Mouse (Mus musculus): ENCODE data around the gene Ubap2. TPM values are rescaled to one million over a fixed set of nuclear protein-coding genes. Genes with fewer than 3 reads are reported as not detected.

Ubap2 gene
- polyA plus RNA-seq (2014; fragmentation: Illumina TruSeq; extraction: RNeasy Lipid Tissue Mini Kit (QIAGEN cat#74804); ENCODE audit: low read depth, low replicate concordance) = 41.5 TPM

DNA sequence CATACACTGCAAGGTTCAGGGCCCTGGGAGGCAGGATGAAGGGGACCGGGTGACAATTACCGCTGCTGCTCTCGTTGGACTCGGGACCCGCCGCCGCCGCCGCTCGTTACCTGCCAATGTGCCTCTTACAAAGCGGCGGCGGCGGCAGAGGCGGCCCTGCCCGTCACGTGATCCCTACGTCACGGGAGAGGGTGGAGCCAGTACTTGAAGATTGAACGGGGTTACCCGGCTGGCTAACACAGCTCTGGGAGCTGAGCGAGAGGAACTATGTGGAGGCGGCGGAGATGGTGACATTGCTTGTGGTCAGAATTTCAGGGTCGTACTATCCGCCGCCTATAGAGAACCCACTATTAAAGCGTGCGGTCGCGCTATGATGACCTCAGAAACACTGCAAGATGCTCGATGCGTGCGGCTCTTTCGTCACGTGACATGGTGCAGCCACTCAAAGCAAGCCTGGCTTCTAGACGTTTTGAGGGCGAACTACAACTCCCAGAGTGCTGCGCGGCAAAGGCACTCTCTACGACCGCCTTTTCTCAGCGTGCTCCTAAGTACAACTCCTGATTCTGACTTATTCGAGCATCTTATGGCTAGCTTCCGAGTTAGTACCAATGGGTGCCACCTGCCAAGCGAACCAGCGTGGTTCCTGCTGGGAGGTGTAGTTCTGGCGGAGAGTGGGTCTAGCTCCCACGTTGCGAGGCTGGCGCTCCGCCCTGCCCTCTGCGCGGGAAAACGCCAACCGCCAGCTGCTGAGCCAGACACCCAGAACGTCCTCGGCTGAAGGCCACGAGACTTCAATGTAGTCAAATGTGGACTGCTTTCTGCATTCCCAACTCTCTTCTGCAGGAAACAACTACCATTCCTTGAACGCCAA is at the start of gene Ubap2:
TSS of gene Ubap2 (minus strand) at position 165 of the 871 bp plus-strand sequence.

DNA sequence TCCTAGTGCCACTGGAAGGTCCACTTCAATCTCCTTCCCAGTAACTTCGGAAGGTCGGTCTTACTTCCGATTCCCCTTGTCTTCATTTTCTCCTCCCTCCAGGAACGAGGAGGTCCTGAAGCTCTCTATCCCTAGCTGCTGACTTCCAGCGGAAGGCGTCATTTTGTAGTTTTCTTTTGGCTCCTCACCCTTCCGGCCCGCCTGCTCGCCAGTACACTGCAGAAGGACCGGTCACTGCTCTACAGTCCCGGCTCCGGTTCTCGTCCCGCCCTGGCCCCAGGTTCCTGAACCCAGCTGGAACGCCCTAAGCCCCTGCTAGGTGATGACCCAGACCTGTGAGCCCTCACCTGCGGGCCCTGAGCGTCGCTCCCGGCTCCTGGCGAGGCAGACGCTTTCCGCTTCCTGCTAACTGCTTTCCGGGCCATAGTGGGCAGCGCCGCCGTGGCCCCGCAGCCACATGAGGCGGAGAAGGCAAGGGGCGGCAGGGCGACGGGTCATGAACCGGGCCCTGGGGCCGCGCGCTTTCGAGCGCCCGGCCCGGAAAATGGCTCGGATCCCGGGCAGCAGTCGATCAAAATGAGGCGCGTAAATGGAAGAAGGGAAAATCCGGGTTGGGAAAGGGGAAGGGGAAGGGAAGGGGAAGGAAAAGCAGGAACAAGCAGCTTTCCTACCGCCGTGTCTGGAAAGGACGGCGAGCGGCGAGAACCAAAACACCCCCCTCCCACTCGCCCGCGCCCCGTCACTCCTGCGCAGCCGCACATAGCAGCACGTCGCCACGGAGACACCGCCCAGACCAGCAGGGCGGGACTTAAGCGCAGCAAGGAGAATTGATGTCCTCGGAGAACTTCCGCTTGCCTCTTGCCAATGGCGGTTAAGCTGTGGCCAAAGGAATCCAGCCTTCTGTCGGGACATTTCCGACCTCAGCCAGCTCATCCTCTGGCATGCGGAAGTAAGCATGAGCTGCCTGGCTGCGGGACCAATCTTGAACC is 39.5 kb upstream of the Ubap2 start, which contains the start of gene Dcaf12:
TSS of gene Dcaf12 (minus strand) at position 749 of the 989 bp plus-strand sequence.

Other genes with a start within 250 kb of the Ubap2 start
- gene Aqp7, start 227.0 kb downstream of the Ubap2 start, polyA plus RNA-seq (2014; fragmentation: Illumina TruSeq; extraction: RNeasy Lipid Tissue Mini Kit (QIAGEN cat#74804); ENCODE audit: low read depth, low replicate concordance) = 10.9 TPM
- not detected for gene Aqp3, start 177.0 kb downstream of the Ubap2 start, polyA plus RNA-seq (2014; fragmentation: Illumina TruSeq; extraction: RNeasy Lipid Tissue Mini Kit (QIAGEN cat#74804); ENCODE audit: low read depth, low replicate concordance)
- 4.3 TPM for gene Nol6, start 150.7 kb downstream of the Ubap2 start, polyA plus RNA-seq (2014; fragmentation: Illumina TruSeq; extraction: RNeasy Lipid Tissue Mini Kit (QIAGEN cat#74804); ENCODE audit: low read depth, low replicate concordance)
- 187 TPM for gene Ube2r2, start 139.4 kb downstream of the Ubap2 start, polyA plus RNA-seq (2014; fragmentation: Illumina TruSeq; extraction: RNeasy Lipid Tissue Mini Kit (QIAGEN cat#74804); ENCODE audit: low read depth, low replicate concordance)
- 41.8 TPM for gene Dcaf12, start 39.7 kb upstream of the Ubap2 start, polyA plus RNA-seq (2014; fragmentation: Illumina TruSeq; extraction: RNeasy Lipid Tissue Mini Kit (QIAGEN cat#74804); ENCODE audit: low read depth, low replicate concordance)
- gene Ubap1, start 73.9 kb upstream of the Ubap2 start, polyA plus RNA-seq (2014; fragmentation: Illumina TruSeq; extraction: RNeasy Lipid Tissue Mini Kit (QIAGEN cat#74804); ENCODE audit: low read depth, low replicate concordance) = 45.8 TPM
- 1.8 TPM for gene Kif24, start 189.7 kb upstream of the Ubap2 start, polyA plus RNA-seq (2014; fragmentation: Illumina TruSeq; extraction: RNeasy Lipid Tissue Mini Kit (QIAGEN cat#74804); ENCODE audit: low read depth, low replicate concordance)
- gene Nudt2, start 190.0 kb upstream of the Ubap2 start, polyA plus RNA-seq (2014; fragmentation: Illumina TruSeq; extraction: RNeasy Lipid Tissue Mini Kit (QIAGEN cat#74804); ENCODE audit: low read depth, low replicate concordance) = 33.1 TPM
- 3.0 TPM for gene AI464131, start 227.9 kb upstream of the Ubap2 start, polyA plus RNA-seq (2014; fragmentation: Illumina TruSeq; extraction: RNeasy Lipid Tissue Mini Kit (QIAGEN cat#74804); ENCODE audit: low read depth, low replicate concordance)
- not detected for gene 1110017D15Rik, start 242.2 kb upstream of the Ubap2 start, polyA plus RNA-seq (2014; fragmentation: Illumina TruSeq; extraction: RNeasy Lipid Tissue Mini Kit (QIAGEN cat#74804); ENCODE audit: low read depth, low replicate concordance)

All from adrenal gland, adult 10 weeks (tissue).